Mouse (Mus musculus) heart, embryonic 13.5 days (tissue): ENCODE data around the gene Pcif1. TPM values are rescaled to one million over a fixed set of nuclear protein-coding genes. Genes with fewer than 3 reads are reported as not detected.

Source experiments
- ATAC-seq: fragments of 200-750 bp; cut with Nextera tagmentation; 2 replicates; pipeline ENCODE4 v1.8.0; 2017; ENCODE audit warnings: moderate TSS enrichment; ENCODE audit not compliant: insufficient number of reproducible peaks, low FRiP score, low TSS enrichment; ENCODE audit errors: extremely low read depth
- H3K27ac ChIP-seq: fragments of 300-500 bp; sonication (generic); replicated peaks from 2 replicates; pipeline ENCODE4 v1.5.1; 2015; ENCODE audit warnings: moderate library complexity, mild to moderate bottlenecking, inconsistent platforms
- H3K27me3 ChIP-seq: fragments of 300-500 bp; sonication (generic); replicated peaks from 2 replicates; pipeline ENCODE4 v1.6.1; 2015; ENCODE audit warnings: mild to moderate bottlenecking, inconsistent platforms
- H3K36me3 ChIP-seq: fragments of 300-500 bp; sonication (generic); 2 replicates; pipeline ENCODE4 v1.6.1; 2015; ENCODE audit warnings: mild to moderate bottlenecking, inconsistent platforms
- H3K4me1 ChIP-seq: fragments of 300-500 bp; sonication (generic); 2 replicates; pipeline ENCODE4 v1.6.1; 2015; ENCODE audit warnings: inconsistent platforms
- H3K4me2 ChIP-seq: fragments of 300-500 bp; sonication (generic); 2 replicates; pipeline ENCODE4 v1.6.1; 2015; ENCODE audit warnings: inconsistent platforms, mild to moderate bottlenecking, moderate library complexity
- H3K4me3 ChIP-seq: fragments of 300-500 bp; sonication (generic); 2 replicates; pipeline ENCODE4 v1.5.1; 2015; ENCODE audit warnings: moderate library complexity, mild to moderate bottlenecking, inconsistent platforms
- H3K9ac ChIP-seq: fragments of 300-500 bp; sonication (generic); 2 replicates; pipeline ENCODE4 v1.6.1; 2015; ENCODE audit warnings: inconsistent platforms, mild to moderate bottlenecking, moderate library complexity
- H3K9me3 ChIP-seq: fragments of 300-500 bp; sonication (generic); 2 replicates; pipeline ENCODE4 v1.6.1; 2016; ENCODE audit warnings: inconsistent platforms
- WGBS: fragments of 180-500 bp; shearing (Covaris S2); methylation state at CpG from one replicate; pipeline ENCODE4 v1.1.7; 2015; ENCODE audit warnings: mixed read lengths; 5-methylcytosine and 5-hydroxymethylcytosine counted together
- polyA plus RNA-seq: library from polyadenylated mRNA; unstranded; fragments of >200 nt; fragmentation: Nextera tagmentation; extraction: Ambion mirVana; gene quantifications from 2 replicates; pipeline ENCODE4 v1.2.1, GENCODE M21; 2015

Gene Pcif1
- polyA plus RNA-seq, 1 experiment from 2014 or later: 56.0 TPM

- H3K9me3 ChIP-seq: no peaks in the 10 kb centered on the region
- H3K4me2 ChIP-seq: no peak overlapping the region
- peaks cover 22% of the 10 kb centered on the region for H3K27me3 ChIP-seq
- no peak overlapping the region for H3K4me3 ChIP-seq
- no peak for ATAC-seq
- no peak overlapping the region for H3K27ac ChIP-seq
- H3K4me1 ChIP-seq: no peaks in the 10 kb centered on the region
- peaks cover 12% of the 10 kb centered on the region for H3K36me3 ChIP-seq
- H3K9ac ChIP-seq: no peak overlapping the region
- WGBS: 30% methylated on average over 11 of the region's 11 CpGs
Observed at GRCm38 (mm10) chr2:164924100-164924857, 45.2 kb downstream of the Pcif1 start.

- H3K4me2 ChIP-seq: no peak overlapping the region
- WGBS: 58% methylated on average over 11 of the region's 11 CpGs
- H3K9ac ChIP-seq: no peak overlapping the region
- H3K27me3 ChIP-seq: peaks cover 63% of the 10 kb centered on the region
- no peaks in the 10 kb centered on the region for H3K4me1 ChIP-seq
- no peak overlapping the region for H3K27ac ChIP-seq
- no peak for ATAC-seq
- H3K36me3 ChIP-seq: no peaks in the 10 kb centered on the region
- H3K4me3 ChIP-seq: no peak overlapping the region
- no peaks in the 10 kb centered on the region for H3K9me3 ChIP-seq
Observed at GRCm38 (mm10) chr2:164930706-164931581, 51.8 kb downstream of the Pcif1 start.

GRCm38 (mm10) chr2:164933534-164933933 is 54.4 kb downstream of the Pcif1 start:
- H3K36me3 ChIP-seq: no peaks in the 10 kb centered on the region
- H3K9ac ChIP-seq: no peak overlapping the region
- no peaks in the 10 kb centered on the region for H3K9me3 ChIP-seq
- no peak overlapping the region for H3K4me2 ChIP-seq
- H3K27me3 ChIP-seq: peaks cover 67% of the 10 kb centered on the region
- H3K4me1 ChIP-seq: 0 out of 2 replicates have a peak, but pooled peaks cover 4% of the 10 kb centered on the region
- no peak overlapping the region for H3K4me3 ChIP-seq
- H3K27ac ChIP-seq: no peak overlapping the region
- ATAC-seq: no peak
- WGBS: 35% methylated on average over 10 of the region's 10 CpGs

- Histone ChIP-seq H3K27me3 (peaks cover 91% of the 10 kb centered on the region), H3K36me3 (no peaks in the 10 kb centered on the region), H3K27ac (no peak overlapping the region), H3K9me3 (no peaks in the 10 kb centered on the region), H3K4me2 (no peak overlapping the region), H3K4me3 (no peak overlapping the region), H3K9ac (no peak overlapping the region), H3K4me1 (peaks cover 19% of the 10 kb centered on the region)
- ATAC-seq: no peak
- WGBS: 71% methylated on average over 4 of the region's 4 CpGs
Observed at GRCm38 (mm10) chr2:164935991-164936390, 56.9 kb downstream of the Pcif1 start.

GRCm38 (mm10) chr2:164938146-164939091 is 59.3 kb downstream of the Pcif1 start:
- peak overlapping the region; percentile 48 for H3K4me3 ChIP-seq
- WGBS: 3% methylated on average over 39 of the region's 39 CpGs
- no peak overlapping the region for H3K27ac ChIP-seq
- H3K4me2 ChIP-seq: peak overlapping the region; percentile 71
- no peak for ATAC-seq
- H3K4me1 ChIP-seq: peaks cover 19% of the 10 kb centered on the region
- H3K36me3 ChIP-seq: no peaks in the 10 kb centered on the region
- no peaks in the 10 kb centered on the region for H3K9me3 ChIP-seq
- peak overlapping the region; percentile 65 for H3K9ac ChIP-seq
- peaks cover 80% of the 10 kb centered on the region for H3K27me3 ChIP-seq

- peaks cover 19% of the 10 kb centered on the region for H3K4me1 ChIP-seq
- H3K27me3 ChIP-seq: peaks cover 78% of the 10 kb centered on the region
- H3K9ac ChIP-seq: peak overlapping the region; percentile 65
- 3% methylated on average over 11 of the region's 11 CpGs for WGBS
- ATAC-seq: no peak
- no peaks in the 10 kb centered on the region for H3K9me3 ChIP-seq
- peak overlapping the region; percentile 48 for H3K4me3 ChIP-seq
- no peak overlapping the region for H3K27ac ChIP-seq
- no peaks in the 10 kb centered on the region for H3K36me3 ChIP-seq
- peak overlapping the region; percentile 71 for H3K4me2 ChIP-seq
Observed at GRCm38 (mm10) chr2:164939106-164939505, 60.0 kb downstream of the Pcif1 start.

GRCm38 (mm10) chr2:164940140-164940830 is 61.2 kb downstream of the Pcif1 start, which contains the start of gene Mmp9:
Mmp9 (plus strand) TSS chr2:164940780.
- ATAC-seq: no peak
- no peaks in the 10 kb centered on the region for H3K9me3 ChIP-seq
- H3K27me3 ChIP-seq: peaks cover 72% of the 10 kb centered on the region
- no peak within 1 kb of the TSS for H3K27ac ChIP-seq
- peaks cover 19% of the 10 kb centered on the region for H3K4me1 ChIP-seq
- 26% methylated on average over 10 of the region's 10 CpGs for WGBS
- H3K9ac ChIP-seq: no peak within 1 kb of the TSS
- no peak within 1 kb of the TSS for H3K4me2 ChIP-seq
- H3K36me3 ChIP-seq: no peaks in the 10 kb centered on the region
- no peak within 1 kb of the TSS for H3K4me3 ChIP-seq

- Histone ChIP-seq H3K4me1 (peaks cover 19% of the 10 kb centered on the region), H3K4me2 (no peak overlapping the region), H3K27ac (no peak overlapping the region), H3K36me3 (no peaks in the 10 kb centered on the region), H3K9ac (no peak overlapping the region), H3K9me3 (no peaks in the 10 kb centered on the region), H3K27me3 (peaks cover 73% of the 10 kb centered on the region), H3K4me3 (no peak overlapping the region)
- no peak for ATAC-seq
- 10% methylated on average over 5 of the region's 5 CpGs for WGBS
Observed at GRCm38 (mm10) chr2:164942692-164943290, 63.7 kb downstream of the Pcif1 start.
